Mouse (Mus musculus) MEL (cell line): Measurements from ENCODE around the gene Ubap2l. TPM values are rescaled to one million over a fixed set of nuclear protein-coding genes. Genes with fewer than 3 reads are reported as not detected.

Experiments used
- DNase-seq: peaks from one replicate; pipeline ENCODE4 v3.0.0; 2011; ENCODE audit warnings: low read depth, low spot score
- H3K27ac ChIP-seq: 2 replicates; pipeline ENCODE4 v1.5.1; 2012; ENCODE audit warnings: low read depth, mild to moderate bottlenecking, control low read depth, low read length, moderate library complexity; ENCODE audit not compliant: control insufficient read depth
- H3K27me3 ChIP-seq, 2 experiments: fragments of 150-350 bp in 1 of 2; sonication (generic) in 1 of 2; 2 replicates each; pipeline ENCODE4 v1.6.1; 2012; ENCODE audit warnings: low read length in 2 of 2, mild to moderate bottlenecking in 2 of 2, improper control_type of control experiment in 1 of 2, moderate library complexity in 1 of 2; ENCODE audit not compliant: insufficient read depth in 2 of 2, control insufficient read depth in 1 of 2
- H3K36me3 ChIP-seq, 2 experiments: 2 replicates each; pipeline ENCODE4 v1.6.1; 2012 to 2014; ENCODE audit warnings: low read length in 2 of 2, improper control_type of control experiment in 1 of 2, inconsistent platforms in 1 of 2, mild to moderate bottlenecking in 1 of 2; ENCODE audit not compliant: insufficient read depth in 2 of 2, control insufficient read depth in 1 of 2
- H3K4me1 ChIP-seq, 2 experiments: fragments of 150-350 bp in 1 of 2; sonication (generic) in 1 of 2; 2 replicates each; pipeline ENCODE4 v1.6.1; 2012; ENCODE audit warnings: low read length in 2 of 2, improper control_type of control experiment in 1 of 2, mild to moderate bottlenecking in 1 of 2; ENCODE audit not compliant: insufficient read depth in 2 of 2, control insufficient read depth in 1 of 2
- H3K4me3 ChIP-seq, 2 experiments: fragments of 150-350 bp in 1 of 2; sonication (generic) in 1 of 2; 2 replicates each; pipeline ENCODE4 v1.5.1; 2012; ENCODE audit warnings: low read depth in 2 of 2, low read length in 2 of 2, mild to moderate bottlenecking in 2 of 2, moderate library complexity in 2 of 2, control low read depth in 1 of 2, improper control_type of control experiment in 1 of 2; ENCODE audit not compliant: control insufficient read depth in 1 of 2, insufficient read depth in 1 of 2
- H3K79me2 ChIP-seq: 2 replicates; pipeline ENCODE4 v1.6.1; 2012; ENCODE audit warnings: mild to moderate bottlenecking, low read length, moderate library complexity; ENCODE audit not compliant: control insufficient read depth, poor library complexity, insufficient read depth
- H3K9ac ChIP-seq: 2 replicates; pipeline ENCODE4 v1.6.1; 2012; ENCODE audit warnings: low read depth, mild to moderate bottlenecking, control low read depth, low read length, moderate library complexity; ENCODE audit not compliant: control insufficient read depth, poor library complexity, severe bottlenecking
- H3K9me3 ChIP-seq: fragments of 150-350 bp; sonication (generic); replicated peaks from 2 replicates; pipeline ENCODE4 v1.6.1; 2012; ENCODE audit warnings: mild to moderate bottlenecking, low read length, improper control_type of control experiment, moderate library complexity; ENCODE audit not compliant: insufficient read depth
- BHLHE40 ChIP-seq: IDR thresholded peaks from 2 replicates; pipeline ENCODE4 v1.6.1; 2012; ENCODE audit warnings: low read depth, mild to moderate bottlenecking, inconsistent platforms, low read length, improper control_type of control experiment, borderline replicate concordance
- CHD1 ChIP-seq: IDR thresholded peaks from 2 replicates; pipeline ENCODE4 v1.6.1; 2012; ENCODE audit warnings: low read depth, mild to moderate bottlenecking, inconsistent platforms, low read length, improper control_type of control experiment
- CHD2 ChIP-seq: IDR thresholded peaks from 2 replicates; pipeline ENCODE4 v1.6.1; 2011; ENCODE audit warnings: low read length, improper control_type of control experiment
- E2F4 ChIP-seq: IDR thresholded peaks from 2 replicates; pipeline ENCODE4 v1.6.1; 2011; ENCODE audit warnings: low read depth, low read length, improper control_type of control experiment, borderline replicate concordance
- ELF1 ChIP-seq: IDR thresholded peaks from 2 replicates; pipeline ENCODE4 v1.6.1; 2014; ENCODE audit warnings: low read depth, mild to moderate bottlenecking, inconsistent platforms, low read length, improper control_type of control experiment, moderate library complexity
- EP300 ChIP-seq, 2 experiments: IDR thresholded peaks; 2 replicates each; pipeline ENCODE4 v1.6.1; 2011; ENCODE audit warnings: improper control_type of control experiment in 2 of 2, low read length in 2 of 2, low read depth in 1 of 2, mild to moderate bottlenecking in 1 of 2
- ETS1 ChIP-seq: IDR thresholded peaks from 2 replicates; pipeline ENCODE4 v1.6.1; 2012; ENCODE audit warnings: low read depth, mild to moderate bottlenecking, inconsistent platforms, low read length, improper control_type of control experiment, moderate library complexity
- GABPA ChIP-seq: IDR thresholded peaks from 2 replicates; pipeline ENCODE4 v1.6.1; 2012; ENCODE audit warnings: low read depth, mild to moderate bottlenecking, inconsistent platforms, low read length, improper control_type of control experiment, moderate library complexity
- GATA1 ChIP-seq: IDR thresholded peaks from 2 replicates; pipeline ENCODE4 v1.6.1; 2011; ENCODE audit warnings: low read depth, low read length, improper control_type of control experiment
- HCFC1 ChIP-seq: IDR thresholded peaks from 2 replicates; pipeline ENCODE4 v1.6.1; 2012; ENCODE audit warnings: low read depth, mild to moderate bottlenecking, inconsistent platforms, low read length, improper control_type of control experiment, moderate library complexity
- KAT2A ChIP-seq: conservative IDR thresholded peaks from 2 replicates; pipeline ENCODE4 v1.6.1; 2012; ENCODE audit warnings: low read depth, low read length, improper control_type of control experiment, inconsistent platforms
- MAFK ChIP-seq: IDR thresholded peaks from 2 replicates; pipeline ENCODE4 v1.6.1; 2011; ENCODE audit warnings: low read depth, mild to moderate bottlenecking, low read length, improper control_type of control experiment, borderline replicate concordance
- MAX ChIP-seq: IDR thresholded peaks from 2 replicates; pipeline ENCODE4 v1.6.1; 2011; ENCODE audit warnings: low read length, improper control_type of control experiment
- MAZ ChIP-seq: IDR thresholded peaks from 2 replicates; pipeline ENCODE4 v1.6.1; 2012; ENCODE audit warnings: low read depth, mild to moderate bottlenecking, inconsistent platforms, low read length, improper control_type of control experiment
- MEF2A ChIP-seq: IDR thresholded peaks from 2 replicates; pipeline ENCODE4 v1.6.1; 2014; ENCODE audit warnings: low read depth, mild to moderate bottlenecking, inconsistent platforms, low read length, improper control_type of control experiment; ENCODE audit not compliant: poor library complexity, insufficient replicate concordance, severe bottlenecking; ENCODE audit errors: extremely low read depth
- MXI1 ChIP-seq: IDR thresholded peaks from 2 replicates; pipeline ENCODE4 v1.6.1; 2011; ENCODE audit warnings: mild to moderate bottlenecking, low read depth, low read length, improper control_type of control experiment
- MYB ChIP-seq: IDR thresholded peaks from 2 replicates; pipeline ENCODE4 v1.6.1; 2011; ENCODE audit warnings: mild to moderate bottlenecking, low read depth, low read length, improper control_type of control experiment
- MYC ChIP-seq: IDR thresholded peaks from 2 replicates; pipeline ENCODE4 v1.6.1; 2011; ENCODE audit warnings: low read depth, mild to moderate bottlenecking, low read length, improper control_type of control experiment, moderate library complexity
- NELFE ChIP-seq: IDR thresholded peaks from 2 replicates; pipeline ENCODE4 v1.6.1; 2011; ENCODE audit warnings: low read depth, low read length, improper control_type of control experiment
- NRF1 ChIP-seq: IDR thresholded peaks from 2 replicates; pipeline ENCODE4 v1.6.1; 2014; ENCODE audit warnings: low read depth, mild to moderate bottlenecking, inconsistent platforms, low read length, improper control_type of control experiment, moderate library complexity; ENCODE audit not compliant: poor library complexity, insufficient read depth, severe bottlenecking
- POLR2A ChIP-seq, 2 experiments: IDR thresholded peaks; 2 replicates each; pipeline ENCODE4 v1.6.1; 2011 to 2012; ENCODE audit warnings: low read length in 2 of 2, mild to moderate bottlenecking in 2 of 2, control low read depth in 1 of 2, improper control_type of control experiment in 1 of 2, low read depth in 1 of 2, moderate library complexity in 1 of 2; ENCODE audit not compliant: control insufficient read depth in 1 of 2, insufficient read depth in 1 of 2, poor library complexity in 1 of 2
- POLR2AphosphoS2 ChIP-seq: IDR thresholded peaks from 2 replicates; pipeline ENCODE4 v1.6.1; 2011; ENCODE audit warnings: low read length, improper control_type of control experiment
- POLR2AphosphoS5 ChIP-seq: IDR thresholded peaks from 2 replicates; pipeline ENCODE4 v1.6.1; 2012; ENCODE audit warnings: low read depth, borderline replicate concordance, mild to moderate bottlenecking, inconsistent platforms, low read length, moderate library complexity, mixed read lengths
- RAD21 ChIP-seq: IDR thresholded peaks from 2 replicates; pipeline ENCODE4 v1.6.1; 2011; ENCODE audit warnings: mild to moderate bottlenecking, low read depth, low read length, improper control_type of control experiment
- RCOR1 ChIP-seq: IDR thresholded peaks from 2 replicates; pipeline ENCODE4 v1.6.1; 2012; ENCODE audit warnings: low read depth, mild to moderate bottlenecking, inconsistent platforms, low read length, improper control_type of control experiment
- SIN3A ChIP-seq: IDR thresholded peaks from 2 replicates; pipeline ENCODE4 v1.6.1; 2012; ENCODE audit warnings: low read length, improper control_type of control experiment, inconsistent platforms
- SMC3 ChIP-seq: IDR thresholded peaks from 2 replicates; pipeline ENCODE4 v1.6.1; 2011; ENCODE audit warnings: low read depth, low read length, improper control_type of control experiment
- TAL1 ChIP-seq: IDR thresholded peaks from 2 replicates; pipeline ENCODE4 v1.6.1; 2012; ENCODE audit warnings: mild to moderate bottlenecking, inconsistent platforms, low read length, moderate library complexity, mixed read lengths
- TBP ChIP-seq: IDR thresholded peaks from 2 replicates; pipeline ENCODE4 v1.8.0; 2011; ENCODE audit warnings: low read depth, low read length, improper control_type of control experiment
- TCF12 ChIP-seq: IDR thresholded peaks from 2 replicates; pipeline ENCODE4 v1.6.1; 2014; ENCODE audit warnings: low read depth, mild to moderate bottlenecking, inconsistent platforms, low read length, improper control_type of control experiment, moderate library complexity
- UBTF ChIP-seq: IDR thresholded peaks from 2 replicates; pipeline ENCODE4 v1.6.1; 2012; ENCODE audit warnings: low read depth, mild to moderate bottlenecking, inconsistent platforms, low read length, improper control_type of control experiment, moderate library complexity, borderline replicate concordance; ENCODE audit not compliant: insufficient read depth
- USF1 ChIP-seq: IDR thresholded peaks from 2 replicates; pipeline ENCODE4 v1.6.1; 2014; ENCODE audit warnings: low read depth, mild to moderate bottlenecking, inconsistent platforms, low read length, improper control_type of control experiment, moderate library complexity
- ZC3H11A ChIP-seq: IDR thresholded peaks from 2 replicates; pipeline ENCODE4 v1.6.1; 2012; ENCODE audit warnings: low read depth, mild to moderate bottlenecking, inconsistent platforms, low read length, improper control_type of control experiment
- ZKSCAN1 ChIP-seq: IDR thresholded peaks from 2 replicates; pipeline ENCODE4 v1.6.1; 2012; ENCODE audit warnings: low read depth, mild to moderate bottlenecking, inconsistent platforms, low read length, improper control_type of control experiment, moderate library complexity
- ZMIZ1 ChIP-seq: IDR thresholded peaks from 2 replicates; pipeline ENCODE4 v1.6.1; 2012; ENCODE audit warnings: low read depth, mild to moderate bottlenecking, inconsistent platforms, low read length, improper control_type of control experiment, moderate library complexity
- ZNF384 ChIP-seq: IDR thresholded peaks from 2 replicates; pipeline ENCODE4 v1.6.1; 2012; ENCODE audit warnings: low read depth, mild to moderate bottlenecking, inconsistent platforms, low read length, improper control_type of control experiment
- polyA plus RNA-seq, 2 experiments: library from polyadenylated mRNA; stranded (reverse) in 1 of 2; unstranded in 1 of 2; fragments of >175 nt in 1 of 2; fragments of >200 nt in 1 of 2; gene quantifications; 2 replicates each; pipeline versions ENCODE4 v1.2.1 to v1.2.4; 2012; ENCODE audit warnings: low replicate concordance in 2 of 2, low read depth in 1 of 2; ENCODE audit not compliant: insufficient read length in 2 of 2, insufficient read depth in 1 of 2, missing spikeins in 1 of 2
- total RNA-seq: library from RNA; depleted of rRNA; stranded (reverse); fragments of 300-350 nt; gene quantifications from 2 replicates; pipeline ENCODE4 v1.2.3, GENCODE M21; 2012

Gene Ubap2l
- total and polyA plus RNA-seq, 3 experiments: 107 to 442 (median 247) TPM

GRCm38 (mm10) chr3:90079763-90080497, 27.5 kb upstream of the Ubap2l start:
- Histone ChIP-seq H3K9me3 (no peaks in the 10 kb centered on the region), H3K79me2 (peaks cover 46% of the 10 kb centered on the region), H3K27me3 (no peaks in the 10 kb centered on the region), H3K36me3 (peaks cover 0 to 38% of the 10 kb centered on the region in 2 experiments; a peak in 2 of 4 replicates), H3K4me3 (peak overlapping the region; percentile 67 to 71), H3K4me1 (peaks cover 21 to 41% of the 10 kb centered on the region in 2 experiments), H3K9ac (peak overlapping the region; percentile 78), H3K27ac (peak overlapping the region; percentile 92)
- peak; percentile 93 for DNase-seq
- peak; percentile 24 for TF ChIP-seq HCFC1
- TF ChIP-seq ZMIZ1: peak; percentile 65; the same call in 1 of the 2 replicates
- TF ChIP-seq ZKSCAN1: no peak
- peak; percentile 56 for TF ChIP-seq SIN3A
- peak; percentile 32 to 88; a peak in 3 of 4 replicates for TF ChIP-seq POLR2A (IDR thresholded peaks at IDR 0.05; ENCODE audit: control insufficient read depth in 1 of 2, insufficient read depth in 1 of 2, low read depth in 1 of 2, low read length in 2 of 2, poor library complexity in 1 of 2)
- TF ChIP-seq RAD21: no peak
- TF ChIP-seq MYC: peak; percentile 44; the same call in 1 of the 2 replicates
- no peak for TF ChIP-seq UBTF
- TF ChIP-seq RCOR1: 0 out of 2 replicates have a peak, but pooled peaks have one; percentile 50
- TF ChIP-seq SMC3: no peak
- no peak for TF ChIP-seq ZNF384
- TF ChIP-seq MAZ: peak; percentile 98
- TF ChIP-seq KAT2A: no peak
- TF ChIP-seq GATA1: no peak
- TF ChIP-seq NELFE: peak; percentile 91
- no peak for TF ChIP-seq MAFK
- no peak for TF ChIP-seq GABPA
- 0 out of 2 replicates have a peak, but pooled peaks have one; percentile 13 for TF ChIP-seq CHD1
- 0 out of 2 replicates have a peak, but pooled peaks have one; percentile 9 for TF ChIP-seq MXI1
- TF ChIP-seq TBP: peak; percentile 28
- peak; percentile 51 to 54; a peak in 2 of 4 replicates for TF ChIP-seq EP300 (IDR thresholded peaks at IDR 0.05; ENCODE audit: low read depth in 1 of 2, low read length in 2 of 2)
- TF ChIP-seq CHD2: no peak
- no peak for TF ChIP-seq TAL1
- peak; percentile 61 for TF ChIP-seq ETS1
- no peak for TF ChIP-seq NRF1
- peak; percentile 49; the same call in 1 of the 2 replicates for TF ChIP-seq BHLHE40
- 0 out of 2 replicates have a peak, but pooled peaks have one; percentile 21 for TF ChIP-seq MYB
- peak; percentile 63 for TF ChIP-seq ELF1
- TF ChIP-seq MEF2A: no peak
- no peak for TF ChIP-seq USF1
- TF ChIP-seq POLR2AphosphoS5: no peak
- peak; percentile 65; the same call in 1 of the 2 replicates for TF ChIP-seq POLR2AphosphoS2
- TF ChIP-seq TCF12: no peak
- TF ChIP-seq E2F4: peak; percentile 60; the same call in 1 of the 2 replicates
- no peak for TF ChIP-seq ZC3H11A
- TF ChIP-seq MAX: peak; percentile 54; the same call in 1 of the 2 replicates
